Mouse (Mus musculus): ENCODE results near the gene Gm10644.
A peak's percentile ranks its signal among the peaks of the same experiment; 100 is the strongest.
"Not testable (repeated sequence)": the region's sequence is repeated elsewhere in the genome, so short reads cannot be mapped to it uniquely, and the experiment has no call there.

Gm10644 gene

GRCm38 (mm10) chr8:83955106-83955957, at the start of gene Gm10644, which contains the start of gene Asf1b:
Gm10644 (minus strand) TSS chr8:83955205.
Asf1b (plus strand) TSS chr8:83955507.
- DNase-seq (ENCODE audit: inconsistent ontology term), result peak; percentile 100

- DNase-seq (ENCODE audit: inconsistent ontology term), result peak; percentile 95
Measured at GRCm38 (mm10) chr8:84004533-84005201, 49.7 kb upstream of the Gm10644 start.

GRCm38 (mm10) chr8:84003612-84004246, 48.7 kb upstream of the Gm10644 start:
- no peak for DNase-seq (ENCODE audit: inconsistent ontology term)

GRCm38 (mm10) chr8:84002957-84003611, 48.1 kb upstream of the Gm10644 start:
- no peak for DNase-seq (ENCODE audit: inconsistent ontology term)

- no peak for DNase-seq (ENCODE audit: inconsistent ontology term)
Measured at GRCm38 (mm10) chr8:84001281-84002000, 46.4 kb upstream of the Gm10644 start, which contains the start of gene 1700067K01Rik. 1700067K01Rik (plus strand) TSS chr8:84001502.

- DNase-seq (ENCODE audit: inconsistent ontology term), result no peak
Measured at GRCm38 (mm10) chr8:83999825-84000224, 44.8 kb upstream of the Gm10644 start.

- DNase-seq (ENCODE audit: inconsistent ontology term), result no peak
Measured at GRCm38 (mm10) chr8:83999057-83999705, 44.2 kb upstream of the Gm10644 start.

- DNase-seq (ENCODE audit: inconsistent ontology term), result peak; percentile 51
Measured at GRCm38 (mm10) chr8:83998231-83999056, 43.4 kb upstream of the Gm10644 start.

GRCm38 (mm10) chr8:83997511-83998141, 42.6 kb upstream of the Gm10644 start, which contains the start of gene Samd1:
Samd1 (plus strand) TSS chr8:83997672.
- peak; percentile 64 for DNase-seq (ENCODE audit: inconsistent ontology term)

GRCm38 (mm10) chr8:83996567-83997505, 41.8 kb upstream of the Gm10644 start:
- DNase-seq (ENCODE audit: inconsistent ontology term), result peak; percentile 95

GRCm38 (mm10) chr8:83995973-83996372, 41.0 kb upstream of the Gm10644 start:
- DNase-seq (ENCODE audit: inconsistent ontology term), result no peak

- DNase-seq (ENCODE audit: inconsistent ontology term), result no peak
Measured at GRCm38 (mm10) chr8:83994030-83994429, 39.0 kb upstream of the Gm10644 start.

GRCm38 (mm10) chr8:83992488-83992887, 37.5 kb upstream of the Gm10644 start:
- DNase-seq (ENCODE audit: inconsistent ontology term), result no peak

- no peak for DNase-seq (ENCODE audit: inconsistent ontology term)
Measured at GRCm38 (mm10) chr8:83990170-83990569, 35.2 kb upstream of the Gm10644 start.

GRCm38 (mm10) chr8:83989243-83989642, 34.2 kb upstream of the Gm10644 start:
- DNase-seq (ENCODE audit: inconsistent ontology term), result no peak

- DNase-seq (ENCODE audit: inconsistent ontology term), result not testable (repeated sequence)
Measured at GRCm38 (mm10) chr8:83983222-83983621, 28.2 kb upstream of the Gm10644 start.

GRCm38 (mm10) chr8:83982449-83982848, 27.4 kb upstream of the Gm10644 start:
- no peak for DNase-seq (ENCODE audit: inconsistent ontology term)

GRCm38 (mm10) chr8:83981533-83981932, 26.5 kb upstream of the Gm10644 start:
- no peak for DNase-seq (ENCODE audit: inconsistent ontology term)

Measured in Muller cell, postnatal 12 days (primary cell).